Mouse (Mus musculus) layer of hippocampus, postnatal 10 days (tissue): ENCODE results near the gene Plekhm3. TPM values are rescaled to one million over a fixed set of nuclear protein-coding genes. Genes with fewer than 3 reads are reported as not detected.
A peak's percentile ranks its signal among the peaks of the same experiment; 100 is the strongest.
"Not testable (repeated sequence)": the region's sequence is repeated elsewhere in the genome, so short reads cannot be mapped to it uniquely, and the experiment has no call there.

ENCODE experiments used
- DNase-seq, 2 experiments: peaks; one replicate each; pipeline ENCODE4 v3.0.0; 2021; ENCODE audit warnings: low spot score in 2 of 2
- long read RNA-seq: library from polyadenylated mRNA; stranded (forward); transcript quantifications from one replicate; pipeline ENCODE4 v2.0.0, GENCODE M21; 2023
- total RNA-seq, 2 experiments: library from RNA; stranded (reverse); gene quantifications; 2 replicates each; pipeline ENCODE4 v1.2.3; 2021

The Plekhm3 gene
- total RNA-seq: 10 to 100 TPM; 21.7 to 26.2 TPM
- long read RNA-seq, partial matches to known transcripts: 2 of 4 reads
- long read RNA-seq, other reads (novel, unspliced or antisense): 2 of 4 reads

DNA sequence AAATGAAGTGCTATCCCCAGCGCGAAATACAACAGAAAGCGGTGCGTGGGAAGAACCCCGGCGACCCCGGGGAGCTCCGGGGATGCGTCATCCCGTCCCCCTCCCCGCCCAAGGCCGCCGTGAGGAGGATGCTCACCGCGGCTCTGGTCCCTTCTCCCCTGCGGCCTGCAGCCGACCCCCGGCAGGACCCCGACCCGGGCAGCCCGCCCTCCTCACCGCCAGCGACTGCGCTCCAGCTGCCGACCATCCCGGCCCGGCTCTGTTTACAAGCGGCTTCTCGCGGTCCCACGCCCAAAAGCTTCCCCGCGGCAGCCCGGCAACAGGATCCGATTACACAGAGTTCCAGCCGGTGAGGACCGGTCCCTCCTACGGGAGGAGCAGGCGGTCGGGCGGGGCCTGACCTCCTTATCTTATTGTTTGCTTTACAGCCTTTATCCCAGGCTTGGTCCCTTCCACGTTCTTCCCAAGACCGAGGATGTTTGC is at the start of gene Plekhm3:
Gene Plekhm3 (minus strand): TSS at position 346 of the 483 bp plus-strand sequence.
- DNase-seq: peak; percentile 84 to 88

DNA sequence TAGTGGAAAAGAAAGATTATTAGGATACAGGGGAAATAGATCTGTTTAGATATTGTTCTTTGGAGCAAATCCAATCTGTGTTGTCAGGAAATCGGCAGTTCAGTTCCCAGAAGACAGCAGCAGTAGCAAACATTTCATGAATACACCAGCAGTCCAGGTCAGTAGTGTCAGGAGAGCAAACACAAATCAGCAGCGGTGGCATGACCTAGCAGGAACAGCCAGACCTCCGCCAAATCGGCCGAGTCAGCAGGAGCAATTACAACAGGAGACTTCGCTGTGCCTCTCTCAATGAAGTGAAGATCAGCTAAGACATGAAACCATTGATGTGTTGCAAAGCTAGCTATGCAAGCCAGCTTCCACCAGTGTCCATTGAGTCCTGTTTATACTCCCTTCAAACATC is 49.0 kb upstream of the Plekhm3 start:
- no peak for DNase-seq

DNA sequence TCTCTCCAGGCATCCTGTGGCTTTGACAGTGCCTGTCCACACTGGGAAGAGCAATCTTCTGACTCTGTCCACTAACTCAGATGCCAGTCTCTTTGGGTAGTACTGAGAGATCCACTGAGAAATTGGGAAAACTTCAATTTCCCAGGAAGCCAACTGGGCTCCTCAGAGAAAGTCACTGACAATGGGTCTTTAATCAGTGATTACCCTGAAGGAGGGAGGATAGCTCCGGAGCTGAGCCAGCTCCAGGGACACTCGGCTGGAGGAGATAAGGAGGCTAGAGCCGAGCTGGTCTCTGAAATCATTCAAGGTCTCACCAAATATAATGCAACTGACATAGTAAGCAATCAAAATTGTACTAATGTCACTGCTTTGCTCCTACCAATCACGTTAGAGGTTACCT is 47.9 kb upstream of the Plekhm3 start:
- DNase-seq: no peak

DNA sequence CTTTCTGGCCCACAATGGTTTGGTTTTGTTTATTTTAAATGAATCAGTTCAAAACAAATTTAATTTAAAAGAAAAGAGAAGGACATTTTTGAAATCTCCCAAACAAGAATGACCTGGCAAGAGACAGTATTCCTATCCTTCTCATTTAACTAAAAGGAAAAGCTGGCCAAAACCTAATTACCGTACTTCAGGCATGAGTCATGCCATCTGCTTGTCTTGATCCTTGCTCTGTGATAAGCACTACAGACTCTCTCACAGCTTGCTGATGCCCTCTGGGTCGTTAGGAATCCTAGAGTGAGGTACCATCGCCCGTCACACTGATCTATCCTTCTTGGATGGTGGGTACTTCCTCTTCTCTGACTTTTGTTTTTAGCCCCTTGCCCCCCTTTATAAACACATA is 36.6 kb upstream of the Plekhm3 start:
- DNase-seq: no peak

DNA sequence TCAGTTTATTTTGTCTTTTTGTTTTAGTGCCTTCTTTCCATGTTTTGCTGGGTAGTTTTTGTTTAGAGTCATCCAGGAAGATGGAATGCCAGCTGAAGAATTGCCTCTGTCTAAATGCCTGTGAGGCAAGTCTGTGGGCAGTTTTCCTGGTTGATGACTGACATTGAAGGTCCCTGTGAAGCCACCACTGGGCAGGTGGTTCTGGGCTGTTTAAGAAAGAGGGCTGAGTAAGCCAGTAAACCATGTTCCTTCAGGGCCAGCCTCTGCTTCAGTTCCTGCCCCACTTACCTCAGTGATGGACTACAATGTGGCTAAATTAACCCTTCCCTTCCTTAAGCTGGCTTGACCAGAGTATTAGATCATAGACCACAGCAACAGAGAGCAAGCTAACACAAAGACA is 31.6 kb upstream of the Plekhm3 start:
- no peak for DNase-seq

DNA sequence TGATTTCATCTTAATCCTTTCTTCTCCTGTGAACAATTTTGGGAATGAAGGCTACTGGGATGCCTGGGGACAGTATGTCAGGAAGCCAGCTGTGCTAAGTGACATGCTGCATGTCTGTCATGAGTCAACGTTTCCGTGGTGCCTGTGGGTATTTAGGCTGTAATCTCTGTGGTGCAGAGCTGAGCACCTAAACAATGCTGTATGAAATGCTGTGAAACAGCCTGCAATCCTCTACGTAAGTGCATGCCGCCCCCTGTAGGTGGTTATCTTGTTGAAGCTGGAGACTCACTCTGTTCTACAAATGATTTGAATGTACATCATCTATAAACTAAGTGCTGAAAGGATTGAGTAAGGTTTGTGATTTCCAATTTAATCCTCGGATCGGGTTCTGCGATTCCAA is 29.5 kb upstream of the Plekhm3 start:
- DNase-seq: peak; percentile 58 to 63

DNA sequence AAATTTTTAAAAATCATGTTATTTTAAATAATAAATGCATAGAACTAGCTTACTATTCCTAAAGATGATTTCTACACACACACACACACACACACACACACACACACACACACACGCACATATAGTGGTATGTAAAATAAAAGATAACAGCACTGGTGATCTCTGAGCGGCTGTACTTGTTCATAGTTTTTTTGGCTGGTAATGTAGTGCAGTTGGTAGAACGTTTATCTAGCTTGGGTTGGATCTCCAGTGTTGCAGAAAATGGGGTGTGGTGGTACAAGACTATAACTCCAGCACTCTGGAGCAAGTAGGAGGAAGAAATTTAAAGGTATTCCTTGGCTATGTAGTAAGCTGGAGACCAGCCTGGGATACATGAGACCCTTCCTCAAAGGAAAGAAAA is 26.6 kb upstream of the Plekhm3 start:
- DNase-seq: no peak

DNA sequence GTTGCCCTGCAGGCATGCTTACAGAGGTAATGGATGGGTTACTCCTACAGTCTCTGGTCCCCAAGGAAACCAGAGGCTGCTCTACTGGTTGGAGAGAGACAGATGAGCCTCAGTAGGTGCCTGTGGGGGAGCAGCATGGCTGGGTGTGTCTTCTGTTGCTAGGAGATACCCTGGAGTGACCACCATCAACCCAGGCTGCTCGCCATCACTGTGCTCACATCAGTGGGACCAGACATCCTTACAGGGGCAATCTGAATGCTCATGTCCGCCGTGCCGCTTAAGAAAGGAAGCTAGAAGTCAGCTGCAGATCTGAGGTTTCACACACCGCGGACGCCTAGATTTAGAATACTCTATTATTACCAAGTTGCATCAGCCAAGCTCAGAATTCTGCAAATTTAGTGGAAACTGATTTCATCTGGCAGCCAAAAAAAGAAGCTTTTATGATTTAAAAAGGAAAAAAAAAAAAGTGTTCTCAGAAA is 21.7 kb upstream of the Plekhm3 start:
- no peak for DNase-seq

DNA sequence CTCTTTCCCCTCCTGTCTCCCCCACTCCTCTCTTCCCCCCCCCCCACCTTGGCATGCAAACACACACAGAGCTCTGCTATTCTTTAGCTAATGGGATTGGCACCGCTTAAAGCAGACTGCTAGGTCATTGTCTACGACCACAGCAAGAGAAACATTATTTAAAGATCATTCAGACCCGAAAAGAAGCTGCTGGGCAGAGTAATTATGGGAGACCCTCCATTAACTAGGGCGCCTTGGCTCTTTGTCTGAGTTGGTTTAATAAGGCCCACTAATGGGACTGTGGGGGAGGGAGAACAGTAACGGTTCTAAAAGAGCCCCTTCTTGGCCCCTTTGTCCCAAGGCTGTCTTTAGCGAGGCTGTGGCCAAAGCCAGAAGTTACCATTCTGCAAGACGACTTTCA is 18.7 kb upstream of the Plekhm3 start:
- DNase-seq: no peak

DNA sequence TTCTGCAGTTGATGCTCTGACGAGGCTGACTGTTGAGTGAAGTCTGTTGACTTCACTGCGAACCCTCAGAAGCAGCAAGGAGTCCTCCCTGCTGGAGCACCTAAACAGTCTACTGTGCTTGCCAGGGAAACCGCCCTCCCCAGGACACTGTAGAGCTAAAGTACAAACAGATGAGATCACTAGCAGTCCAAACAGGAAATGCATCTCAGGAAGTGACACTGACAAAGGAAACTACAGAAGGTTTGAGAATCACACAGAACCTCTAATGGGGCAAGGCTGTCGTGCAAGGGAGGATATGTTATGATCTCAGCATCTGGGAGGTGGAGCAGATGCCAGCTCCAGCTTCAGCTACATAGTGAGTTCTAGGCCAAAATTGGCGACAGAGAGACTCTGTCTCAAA is 14.1 kb upstream of the Plekhm3 start:
- DNase-seq: no peak

DNA sequence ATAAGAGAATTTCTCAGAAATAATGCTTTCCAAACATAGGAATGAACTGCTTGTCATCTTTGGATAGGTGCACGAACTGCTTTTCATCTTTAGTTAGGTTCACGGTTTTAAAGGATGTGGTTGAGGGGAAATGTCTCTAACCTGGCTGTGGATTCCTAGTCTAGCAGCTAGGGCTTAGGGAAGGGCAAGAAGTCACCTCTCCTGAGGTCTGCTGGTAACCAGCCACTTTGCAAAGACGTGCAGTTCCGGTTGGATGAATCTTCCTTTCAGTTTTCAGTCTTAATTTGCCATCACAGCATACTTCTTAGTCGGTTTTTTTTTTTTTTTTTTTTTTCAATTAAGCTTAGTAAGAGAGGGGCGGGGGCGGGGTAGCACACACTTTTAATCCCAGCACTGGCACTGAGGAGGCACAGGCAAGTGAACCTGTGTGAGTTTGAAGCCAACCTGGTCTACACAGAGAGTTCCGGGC is 431 bp upstream of the Plekhm3 start:
- DNase-seq: no peak

DNA sequence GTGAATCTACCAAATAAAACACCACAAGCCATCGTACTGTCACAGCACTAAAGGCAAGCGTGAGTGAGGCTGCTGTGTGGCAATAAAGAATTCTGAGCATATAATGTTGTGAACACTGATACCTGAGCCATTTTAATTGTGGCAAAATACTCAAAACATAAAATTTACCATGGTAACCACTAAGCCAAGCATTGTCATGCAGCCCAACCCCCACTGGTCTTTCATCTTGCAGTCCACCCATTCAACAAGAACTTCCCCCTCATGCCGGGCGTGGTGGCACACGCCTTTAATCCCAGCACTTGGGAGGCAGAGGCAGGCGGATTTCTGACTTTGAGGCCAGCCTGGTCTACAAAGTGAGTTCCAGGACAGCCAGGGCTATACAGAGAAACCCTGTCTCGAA is 1.8 kb downstream of the Plekhm3 start:
- DNase-seq: not testable (repeated sequence)

DNA sequence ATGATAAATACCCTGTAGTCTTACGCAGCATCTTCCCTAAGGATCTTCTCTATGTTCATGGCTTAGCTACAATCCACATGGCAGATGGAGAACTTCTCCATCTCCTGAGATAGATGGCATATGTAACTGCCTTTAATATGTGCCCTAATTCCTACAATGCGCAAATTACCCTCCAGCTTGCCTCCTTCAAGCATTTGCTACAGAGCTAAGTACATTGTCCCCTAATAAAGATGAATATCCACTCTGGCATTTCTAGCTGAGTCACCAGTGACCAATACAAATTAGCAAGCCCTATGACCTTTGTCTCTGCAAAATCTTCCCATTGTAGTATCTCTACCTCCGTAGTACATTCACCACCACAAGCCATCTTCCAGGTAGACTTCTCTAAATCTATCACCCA is 6.4 kb downstream of the Plekhm3 start:
- DNase-seq: no peak

DNA sequence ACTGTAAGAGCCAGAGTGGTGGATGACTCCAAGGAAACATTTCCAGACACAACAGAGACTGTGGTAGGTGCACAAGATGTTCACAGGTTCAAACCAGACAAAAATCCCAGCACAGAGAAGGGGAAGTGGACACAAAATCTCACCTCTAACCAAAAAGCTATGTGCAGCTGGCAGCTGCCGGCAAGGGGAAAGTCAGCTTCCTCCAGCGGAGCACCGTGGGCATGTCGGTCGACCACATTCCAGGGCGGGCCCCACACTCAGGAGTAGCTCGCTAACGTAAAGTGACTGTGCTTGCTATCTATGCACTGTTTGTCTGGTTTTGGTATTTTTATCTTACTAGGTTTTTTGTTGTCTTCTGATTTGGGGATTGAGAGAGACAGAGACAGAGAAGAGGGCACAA is 7.2 kb downstream of the Plekhm3 start:
- DNase-seq: no peak

DNA sequence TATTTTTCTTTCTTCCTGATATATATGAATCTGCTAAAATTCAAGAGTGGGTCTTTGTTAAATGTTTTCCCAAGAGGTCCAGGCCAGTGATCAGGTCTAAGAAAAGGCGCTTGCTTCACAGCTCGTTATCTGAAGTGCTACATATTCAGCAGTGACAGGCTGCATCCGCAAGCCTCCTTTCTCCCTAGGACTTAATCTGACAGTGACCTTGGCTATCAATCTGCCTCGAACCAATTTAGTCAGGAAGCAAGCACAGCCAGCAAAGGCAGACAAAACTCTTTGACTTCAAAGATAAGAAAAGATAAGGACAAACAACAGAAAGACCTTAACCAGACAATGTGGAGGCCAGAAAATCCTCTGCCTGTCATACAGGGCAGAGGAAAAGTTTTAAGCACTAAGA is 10.5 kb downstream of the Plekhm3 start:
- no peak for DNase-seq

DNA sequence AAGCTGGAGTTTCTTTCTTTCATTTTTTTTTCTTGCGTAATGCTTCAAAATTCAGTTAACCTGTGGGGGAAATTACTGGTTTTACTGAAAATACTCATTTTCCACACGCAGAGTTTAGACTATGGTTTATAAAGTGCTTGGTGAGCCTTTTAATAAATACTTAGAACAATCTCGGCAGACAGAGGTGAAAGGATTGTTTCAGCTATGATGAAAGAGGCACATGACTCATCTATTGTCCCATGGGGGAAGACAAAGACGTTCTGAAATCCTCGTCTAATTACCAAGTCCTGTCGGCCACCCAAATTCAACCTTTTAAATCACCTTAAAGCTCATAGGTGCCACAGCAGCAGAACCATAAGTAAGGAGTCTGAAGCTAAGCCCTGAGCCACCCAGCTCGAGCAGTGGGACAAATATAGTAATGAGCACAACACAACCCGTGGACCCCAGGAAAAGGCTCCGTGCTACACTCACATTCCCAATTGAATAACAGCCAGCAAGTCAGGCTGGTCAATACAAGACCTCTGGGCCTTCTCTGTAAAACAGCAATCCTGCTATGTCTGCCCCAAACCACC is 11.3 kb downstream of the Plekhm3 start:
- DNase-seq: no peak

DNA sequence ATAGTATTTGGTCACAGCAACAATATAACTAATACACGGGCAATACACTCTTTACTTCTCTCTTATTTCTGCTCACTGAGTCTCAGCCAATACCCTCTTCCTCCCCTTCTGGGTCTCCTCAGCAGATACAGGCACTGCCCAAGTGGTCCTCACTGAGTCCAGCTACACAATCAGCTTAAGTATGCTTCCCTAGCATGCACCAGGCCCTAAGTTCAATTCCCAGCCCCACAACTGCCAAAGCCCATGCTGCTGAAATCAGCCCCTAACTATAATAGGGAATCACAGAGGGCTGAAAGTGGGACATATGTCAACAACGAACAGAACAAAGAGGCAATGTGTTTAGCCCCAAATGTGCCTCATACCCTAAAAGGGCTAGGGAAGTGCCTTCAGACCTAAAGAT is 11.9 kb downstream of the Plekhm3 start:
- no peak for DNase-seq

DNA sequence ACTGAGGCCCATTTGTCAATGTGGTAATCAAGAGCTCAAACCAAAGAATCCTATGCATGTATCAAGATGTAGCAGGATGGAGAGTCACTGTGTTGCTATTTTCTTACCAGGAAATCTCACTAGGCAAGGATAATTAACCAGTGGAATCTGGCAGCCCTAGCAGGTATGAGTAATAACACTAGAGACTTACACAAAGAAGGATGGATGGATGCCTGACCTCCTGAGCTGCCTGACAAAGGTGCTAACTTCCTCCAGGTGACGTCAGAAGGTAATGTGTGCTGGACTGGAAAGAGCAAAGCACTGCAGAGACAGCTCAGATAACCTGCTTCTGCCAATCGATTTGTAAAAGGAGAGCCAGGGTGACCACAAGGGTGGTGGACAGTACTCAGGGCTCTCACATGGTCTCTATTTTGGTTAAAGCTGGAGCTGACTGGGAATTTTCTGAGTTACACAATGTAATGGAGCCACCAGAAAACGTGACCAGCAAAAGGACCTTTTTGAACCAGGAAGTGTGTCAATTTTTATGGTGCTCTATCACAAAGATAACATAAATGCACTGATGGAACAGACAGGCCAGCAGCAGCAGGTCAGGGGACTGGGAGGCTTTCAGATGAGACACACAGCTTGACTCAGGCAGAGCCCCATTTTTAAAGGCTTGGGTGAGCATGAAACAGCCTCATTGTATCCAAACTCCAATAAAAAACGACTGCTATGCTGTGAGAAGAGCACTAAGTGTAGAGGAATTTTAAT is 14.4 kb downstream of the Plekhm3 start:
- DNase-seq: no peak

DNA sequence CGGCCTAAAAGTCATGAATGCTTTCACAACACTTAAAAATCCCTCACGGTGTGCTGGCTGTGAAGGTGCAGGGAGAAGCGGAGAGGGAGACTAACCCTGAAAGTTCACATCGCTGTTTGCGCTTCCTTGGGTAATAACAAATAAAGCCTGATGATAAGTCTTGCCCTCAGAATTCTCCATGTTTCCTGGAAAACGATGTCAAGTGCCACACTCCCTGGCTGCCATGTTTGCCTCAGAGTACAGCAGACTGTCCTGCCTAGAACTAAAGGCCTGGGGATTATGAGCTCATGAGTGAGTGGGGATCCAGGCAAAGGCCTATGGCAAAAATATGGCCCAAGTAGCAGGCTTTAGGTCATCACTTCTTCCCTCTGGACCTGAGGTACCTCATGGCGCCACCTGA is 17.7 kb downstream of the Plekhm3 start:
- DNase-seq: no peak

DNA sequence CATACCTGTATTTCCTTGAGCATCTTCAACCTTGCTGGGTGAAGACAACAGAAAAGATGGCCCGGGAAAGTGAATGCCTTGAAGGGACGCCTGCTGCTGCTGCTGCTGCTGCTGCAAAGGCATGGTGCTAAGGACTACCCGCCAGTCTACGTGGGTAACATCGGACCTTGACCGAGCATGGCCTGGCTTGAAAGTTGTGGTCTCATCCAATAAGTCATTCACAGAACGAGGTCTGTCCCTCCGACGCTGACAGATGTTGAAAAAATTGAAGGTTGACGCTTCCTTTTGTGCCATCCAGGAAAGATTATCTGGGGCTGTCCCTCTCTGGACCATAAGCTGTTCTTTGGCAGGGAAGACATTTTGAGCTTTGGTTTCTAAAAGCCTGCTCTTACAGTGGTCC is 18.9 kb downstream of the Plekhm3 start:
- DNase-seq: no peak

DNA sequence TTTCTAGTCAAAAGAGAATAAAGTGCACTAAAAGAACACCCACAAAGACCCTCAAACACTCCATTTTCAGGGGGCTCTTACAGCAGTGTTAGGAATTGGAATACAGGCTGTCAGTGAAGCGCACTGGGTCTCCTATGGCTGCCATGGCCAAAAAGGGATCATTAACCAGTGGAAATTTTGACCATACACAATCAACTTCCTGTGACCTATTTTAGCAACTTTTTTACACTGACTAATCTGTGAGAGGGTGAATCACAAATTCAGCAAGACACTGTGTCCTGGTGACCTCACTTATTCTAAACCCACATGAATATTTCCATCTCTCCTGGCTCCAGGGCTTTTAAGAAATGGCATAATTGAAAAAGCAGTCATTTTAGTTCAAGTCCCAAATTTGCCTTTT is 23.7 kb downstream of the Plekhm3 start:
- no peak for DNase-seq

DNA sequence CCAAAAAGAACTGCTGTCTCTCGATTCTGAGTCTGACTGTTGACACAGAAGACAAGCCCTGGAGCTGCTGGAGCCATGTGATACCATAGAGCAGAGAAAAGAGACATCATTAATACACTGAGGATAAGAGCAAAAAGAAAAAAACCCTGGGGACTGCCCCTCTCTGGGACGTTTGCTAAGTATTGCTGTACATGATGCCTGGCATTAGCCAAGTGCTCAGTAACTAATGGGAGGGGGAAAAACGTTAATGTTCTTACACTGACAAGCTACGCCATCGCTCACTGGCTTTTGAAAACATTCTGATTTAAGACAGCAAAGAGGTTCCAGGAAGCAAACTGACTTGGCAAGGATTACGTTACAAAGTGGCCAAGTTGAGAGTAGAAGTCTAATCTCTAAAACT is 26.5 kb downstream of the Plekhm3 start:
- no peak for DNase-seq

DNA sequence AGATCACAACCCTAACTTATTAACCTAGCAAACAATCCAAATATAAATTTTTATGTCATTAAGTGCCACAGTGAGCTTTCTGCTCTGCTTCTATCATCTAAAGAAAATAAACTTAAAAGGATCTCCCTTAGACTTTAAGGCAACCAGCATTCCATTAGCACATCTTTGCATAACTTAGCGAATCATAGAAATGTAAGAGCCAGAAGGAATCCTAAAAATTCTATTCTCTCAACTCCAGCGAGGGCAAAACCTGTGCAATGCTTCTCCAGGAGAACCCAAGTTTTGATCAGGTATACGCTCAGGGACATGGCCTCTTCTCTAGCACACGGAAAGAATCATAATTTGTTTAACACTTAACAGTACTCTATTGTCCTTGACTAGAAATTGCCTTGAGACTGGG is 27.0 kb downstream of the Plekhm3 start:
- no peak for DNase-seq
